Mouse (Mus musculus): ENCODE measurements at regions not wholly inside any gene's neighbourhood (a gene's known extent, or its start where the extent isn't known, plus 50 kb on each side); places are given as distances from the start of the nearest gene placed in this dataset.

GRCm38 (mm10) chr8:26724628-26725027 is 252.5 kb upstream of the Zfp703 start:
- TF ChIP-seq CTCF (IDR thresholded peaks at IDR 0.05; ENCODE audit: low read depth, low read length) (no peak), TAL1 (conservative IDR thresholded peaks at IDR 0.05; ENCODE audit: low read depth, low read length) (no peak)
